Mouse (Mus musculus) WW6 (cell line): ENCODE data around the gene Anxa9.

Experiments used
- DNase-seq: peaks from one replicate; pipeline ENCODE4 v3.0.0-alpha.2; 2013; ENCODE audit warnings: low read depth, low spot score

Gene Anxa9

GRCm38 (mm10) chr3:95247660-95248336 lies 59.2 kb downstream of the Anxa9 start:
- no peak for DNase-seq

GRCm38 (mm10) chr3:95246465-95247231 lies 60.3 kb downstream of the Anxa9 start:
- DNase-seq = no peak
